Comparison of ENCODE assay signal across 9 mouse cellular contexts in genomic region chr10:68249355-68249782, GRCm38 (mm10). TPM values are rescaled to one million over a fixed set of nuclear protein-coding genes. Genes with fewer than 3 reads are reported as not detected.
A peak's percentile ranks its signal among the peaks of the same experiment; 100 is the strongest.
DNase-seq lines count a peak whose midpoint lies in the region; ATAC-seq and TF ChIP-seq lines count a peak whose summit lies in the region.
"Had no signal": no experiment of that assay in that cellular context is flagged by ENCODE, and none has a peak within 500 bp of the region (broad histone marks: within the 10 kb centered on the region; RNA-seq: fewer than 3 reads in every experiment).

No protein-coding gene starts in this region.

- in situ Hi-C loops in CH12.LX (cut with MboI; ENCODE audit: low pct_ligation_motif_present, low pct_unique_long_range_greater_than_20kb, low sequenced_read_pairs): no loop called here

- H3K36me3 ChIP-seq in kidney, embryonic 16.5 days (ENCODE audit: insufficient read depth, low read length): peaks cover 6% of the 10 kb centered on the region; the same call in 1 of the 2 replicates
- H3K36me3 ChIP-seq in CH12.LX (replicated peaks in 1 of 2; ENCODE audit: control insufficient read depth in 1 of 2, insufficient read depth in 1 of 2, low read length in 1 of 2): peaks cover 0 to 3% of the 10 kb centered on the region in 2 experiments
- H3K36me3 ChIP-seq in embryonic facial prominence, embryonic 15.5 days: peaks cover 10% of the 10 kb centered on the region
- no peaks in the 10 kb centered on the region for H3K36me3 ChIP-seq in forebrain, embryonic 14.5 days (ENCODE audit: control insufficient read depth, insufficient read depth, low read length)
- H3K36me3 ChIP-seq in midbrain, embryonic 15.5 days (replicated peaks): no peaks in the 10 kb centered on the region

- TF ChIP-seq CTCF in CH12.LX (conservative IDR thresholded peaks at IDR 0.05 in 1 of 2, IDR thresholded peaks at IDR 0.05 in 1 of 2; ENCODE audit: low read depth in 2 of 2, low read length in 2 of 2): no peak

- H3K9me3 ChIP-seq in kidney, embryonic 16.5 days (ENCODE audit: low read length): no peaks in the 10 kb centered on the region
- H3K9me3 ChIP-seq in CH12.LX (replicated peaks; ENCODE audit: low read length): no peaks in the 10 kb centered on the region
- no peaks in the 10 kb centered on the region for H3K9me3 ChIP-seq in embryonic facial prominence, embryonic 15.5 days (replicated peaks)
- no peaks in the 10 kb centered on the region for H3K9me3 ChIP-seq in forebrain, embryonic 14.5 days (replicated peaks; ENCODE audit: control insufficient read depth, low read length)
- H3K9me3 ChIP-seq in midbrain, embryonic 15.5 days: no peaks in the 10 kb centered on the region
- H3K9me3 ChIP-seq: limb, embryonic 12.5 days had no signal

- peak; percentile 36; the same call in 1 of the 2 replicates for TF ChIP-seq POLR2A in CH12.LX (IDR thresholded peaks at IDR 0.05; ENCODE audit: low read depth, low read length)

- dilution Hi-C loops in CH12.LX (cut with MboI; ENCODE audit: extremely low pct_ligation_motif_present, extremely low pct_unique_long_range_greater_than_20kb, low sequenced_read_pairs): no loop called here

- DNase-seq in kidney, postnatal 14 days: no peak
- DNase-seq in CH12.LX (ENCODE audit: extremely low read depth): peak; percentile 77
- peak; percentile 47 for DNase-seq in lung, postnatal 36 days
- DNase-seq in forebrain, embryonic 14.5 days (ENCODE audit: low spot score): no peak
- no peak for DNase-seq in right cerebral cortex, adult 2 months (ENCODE audit: low spot score in 2 of 2)

- H3K4me2 ChIP-seq in kidney, embryonic 16.5 days (replicated peaks; ENCODE audit: low read depth, low read length): no peak overlapping the region
- peak overlapping the region; percentile 8; the same call in 1 of the 2 replicates for H3K4me2 ChIP-seq in CH12.LX (ENCODE audit: insufficient read depth, low read depth, poor library complexity, severe bottlenecking)
- H3K4me2 ChIP-seq in embryonic facial prominence, embryonic 15.5 days (replicated peaks): no peak overlapping the region
- H3K4me2 ChIP-seq in forebrain, embryonic 14.5 days (ENCODE audit: low read length): no peak overlapping the region
- H3K4me2 ChIP-seq in midbrain, embryonic 15.5 days: no peak overlapping the region
- H3K4me2 ChIP-seq: limb, embryonic 12.5 days had no signal

- TF ChIP-seq EP300 in CH12.LX (IDR thresholded peaks at IDR 0.05; ENCODE audit: low read length): peak; percentile 77

- TF ChIP-seq RAD21 in CH12.LX (IDR thresholded peaks at IDR 0.05; ENCODE audit: low read depth, low read length): no peak; the same call in none of the 2 replicates

- H3K27me3 ChIP-seq in kidney, embryonic 16.5 days (ENCODE audit: insufficient read depth, low read length): no peaks in the 10 kb centered on the region
- H3K27me3 ChIP-seq in CH12.LX (replicated peaks): no peaks in the 10 kb centered on the region
- no peaks in the 10 kb centered on the region for H3K27me3 ChIP-seq in embryonic facial prominence, embryonic 15.5 days
- no peaks in the 10 kb centered on the region for H3K27me3 ChIP-seq in forebrain, embryonic 14.5 days (replicated peaks; ENCODE audit: control insufficient read depth, insufficient read depth, low read length)
- no peaks in the 10 kb centered on the region for H3K27me3 ChIP-seq in midbrain, embryonic 15.5 days (replicated peaks)
- H3K27me3 ChIP-seq: limb, embryonic 12.5 days had no signal

- H3K9ac ChIP-seq in kidney, embryonic 16.5 days (replicated peaks; ENCODE audit: low read length): no peak overlapping the region
- peak overlapping the region; percentile 84 for H3K9ac ChIP-seq in CH12.LX (ENCODE audit: insufficient read depth, low read depth)
- no peak overlapping the region for H3K9ac ChIP-seq in embryonic facial prominence, embryonic 15.5 days
- H3K9ac ChIP-seq in forebrain, embryonic 14.5 days (ENCODE audit: low read length): no peak overlapping the region
- no peak overlapping the region for H3K9ac ChIP-seq in midbrain, embryonic 15.5 days
- H3K9ac ChIP-seq: limb, embryonic 12.5 days had no signal

- no peak for ATAC-seq in kidney, embryonic 16.5 days (ENCODE audit: low FRiP score, low TSS enrichment)
- no peak for ATAC-seq in embryonic facial prominence, embryonic 15.5 days (ENCODE audit: insufficient number of reproducible peaks, low FRiP score, low TSS enrichment, low read depth)
- ATAC-seq in forebrain, embryonic 14.5 days: no peak
- no peak for ATAC-seq in midbrain, embryonic 15.5 days (replicated peaks)

- H3K4me1 ChIP-seq in kidney, embryonic 16.5 days (ENCODE audit: insufficient read depth, low read length): peaks cover 42% of the 10 kb centered on the region
- H3K4me1 ChIP-seq in CH12.LX (ENCODE audit: control insufficient read depth in 1 of 2, insufficient read depth in 2 of 2): peaks cover 17 to 62% of the 10 kb centered on the region in 2 experiments
- H3K4me1 ChIP-seq in embryonic facial prominence, embryonic 15.5 days: peaks cover 23% of the 10 kb centered on the region
- H3K4me1 ChIP-seq in forebrain, embryonic 14.5 days (ENCODE audit: control insufficient read depth, insufficient read depth, low read length): 0 out of 2 replicates have a peak, but pooled peaks cover 3% of the 10 kb centered on the region
- peaks cover 3% of the 10 kb centered on the region; the same call in 1 of the 2 replicates for H3K4me1 ChIP-seq in midbrain, embryonic 15.5 days

- H3K27ac ChIP-seq in kidney, embryonic 16.5 days (ENCODE audit: low read length): peak overlapping the region; percentile 65; the same call in 1 of the 2 replicates
- peak overlapping the region; percentile 87 for H3K27ac ChIP-seq in CH12.LX (ENCODE audit: insufficient read depth, low read depth)
- peak overlapping the region; percentile 29; the same call in 1 of the 2 replicates for H3K27ac ChIP-seq in embryonic facial prominence, embryonic 15.5 days (replicated peaks)
- no peak overlapping the region for H3K27ac ChIP-seq in forebrain, embryonic 14.5 days (ENCODE audit: low read depth, low read length)
- no peak overlapping the region for H3K27ac ChIP-seq in midbrain, embryonic 15.5 days
- H3K27ac ChIP-seq: limb, embryonic 12.5 days had no signal

- H3K4me3 ChIP-seq in kidney, embryonic 16.5 days (ENCODE audit: low read length): no peak overlapping the region
- H3K4me3 ChIP-seq in CH12.LX (replicated peaks in 1 of 3; ENCODE audit: low read depth in 2 of 3, low read length in 2 of 3, poor library complexity in 1 of 3): peak overlapping the region in 2 of 3 experiments; percentile 6 to 15
- no peak overlapping the region for H3K4me3 ChIP-seq in embryonic facial prominence, embryonic 15.5 days (replicated peaks)
- H3K4me3 ChIP-seq in forebrain, embryonic 14.5 days (ENCODE audit: low read depth, low read length): no peak overlapping the region
- no peak overlapping the region for H3K4me3 ChIP-seq in midbrain, embryonic 15.5 days
- H3K4me3 ChIP-seq: limb, embryonic 12.5 days had no signal

- WGBS in kidney, embryonic 16.5 days: 67% methylated on average over 6 of the region's 6 CpGs
- 45% methylated on average over 6 of the region's 6 CpGs for WGBS in embryonic facial prominence, embryonic 15.5 days
- 77% methylated on average over 6 of the region's 6 CpGs for WGBS in forebrain, embryonic 14.5 days
- 44% methylated on average over 6 of the region's 6 CpGs for WGBS in midbrain, embryonic 15.5 days

- H3K79me2 ChIP-seq in CH12.LX (replicated peaks; ENCODE audit: control insufficient read depth, extremely low read depth, insufficient read depth, poor library complexity, severe bottlenecking): peaks cover 3% of the 10 kb centered on the region

TF ChIP-seq in CH12.LX, 34 proteins besides CTCF, POLR2A, EP300 and RAD21 (continues in another document):
- TF ChIP-seq IRF4 (IDR thresholded peaks at IDR 0.05; ENCODE audit: low read depth, low read length) (peak; percentile 86), CHD2 (IDR thresholded peaks at IDR 0.05; ENCODE audit: low read length) (no peak), ETS1 (conservative IDR thresholded peaks at IDR 0.05; ENCODE audit: low read depth, low read length) (no peak; the same call in 1 of the 2 replicates), JUN (IDR thresholded peaks at IDR 0.05; ENCODE audit: insufficient read depth, low read depth, low read length) (no peak), NELFE (IDR thresholded peaks at IDR 0.05; ENCODE audit: low read depth, low read length) (no peak), BHLHE40 (IDR thresholded peaks at IDR 0.05; ENCODE audit: low read depth, low read length) (peak; percentile 89), TCF12 (IDR thresholded peaks at IDR 0.05; ENCODE audit: low read depth, low read length) (peak; percentile 66), SIN3A (IDR thresholded peaks at IDR 0.05; ENCODE audit: low read length) (0 out of 2 replicates have a peak, but pooled peaks have one; percentile 35), MXI1 (IDR thresholded peaks at IDR 0.05; ENCODE audit: low read depth, low read length) (peak; percentile 53; the same call in 1 of the 2 replicates), USF1 (IDR thresholded peaks at IDR 0.05; ENCODE audit: low read depth, low read length) (no peak), MEF2A (IDR thresholded peaks at IDR 0.05; ENCODE audit: borderline replicate concordance, low read depth, low read length) (peak; percentile 67), MAFK (IDR thresholded peaks at IDR 0.05; ENCODE audit: insufficient replicate concordance, low read length) (peak; percentile 88), RCOR1 (conservative IDR thresholded peaks at IDR 0.05; ENCODE audit: low read depth, low read length) (no peak), GABPA (IDR thresholded peaks at IDR 0.05; ENCODE audit: insufficient replicate concordance, low read depth, low read length) (no peak), MYC (IDR thresholded peaks at IDR 0.05; ENCODE audit: low read depth, low read length) (peak; percentile 89), NRF1 (IDR thresholded peaks at IDR 0.05; ENCODE audit: low read depth, low read length) (no peak), ZMIZ1 (IDR thresholded peaks at IDR 0.05; ENCODE audit: low read depth, low read length) (no peak), SMC3 (IDR thresholded peaks at IDR 0.05; ENCODE audit: low read depth, low read length) (no peak), UBTF (IDR thresholded peaks at IDR 0.05; ENCODE audit: low read depth, low read length) (no peak), HCFC1 (IDR thresholded peaks at IDR 0.05; ENCODE audit: low read depth, low read length) (no peak), E2F4 (IDR thresholded peaks at IDR 0.05; ENCODE audit: insufficient replicate concordance, low read depth, low read length) (no peak)

RNA-seq across cellular contexts. Expression of gene Arid5b, which starts 29.2 kb away (rescaled TPM):
- 34.0 and 41.4 TPM in 2 replicates for polyA plus RNA-seq in kidney, embryonic 16.5 days (2015; fragmentation: Nextera tagmentation; extraction: Ambion mirVana)
- total RNA-seq in CH12.LX (2012; rRNA removed) (1.2 and 1.8 TPM in 2 replicates), CH12.LX (2014; rRNA removed) (1.1 and 1.3 TPM in 2 replicates)
- polyA plus RNA-seq in CH12.LX (2012; ENCODE audit: insufficient read length, low read depth): 2.0 and 2.6 TPM in 2 replicates
- polyA plus RNA-seq in embryonic facial prominence, embryonic 15.5 days (2015; fragmentation: Nextera tagmentation; extraction: Ambion mirVana): 46.7 and 50.2 TPM in 2 replicates
- 10.6 and 13.0 TPM in 2 replicates for polyA plus RNA-seq in forebrain, embryonic 14.5 days (2014; fragmentation: Nextera tagmentation; extraction: Ambion mirVana)
- polyA plus RNA-seq in midbrain, embryonic 15.5 days (2015; fragmentation: Nextera tagmentation; extraction: Ambion mirVana): 19.0 and 19.5 TPM in 2 replicates

Comparison
In these comparisons a context has a peak if more than half of its experiments do, and no peak if none do; other contexts are left out.
1. H3K27ac ChIP-seq: peak in kidney, embryonic 16.5 days (single experiment), CH12.LX (single experiment) and embryonic facial prominence, embryonic 15.5 days (single experiment); none in forebrain, embryonic 14.5 days (single experiment) and midbrain, embryonic 15.5 days (single experiment).
2. H3K4me3 ChIP-seq: peak in CH12.LX (2 of 3); none in kidney, embryonic 16.5 days (single experiment), embryonic facial prominence, embryonic 15.5 days (single experiment), forebrain, embryonic 14.5 days (single experiment) and midbrain, embryonic 15.5 days (single experiment).
3. DNase-seq: peak in CH12.LX (single experiment) and lung, postnatal 36 days (single experiment); none in kidney, postnatal 14 days (single experiment), forebrain, embryonic 14.5 days (single experiment) and right cerebral cortex, adult 2 months (0 of 2).